Mouse (Mus musculus) liver, adult 2 months (tissue): ENCODE results near the gene Shank2.

Experiments used
- CTCF ChIP-seq: fragments of 200-500 bp; IDR thresholded peaks from 2 replicates; pipeline ENCODE4 v1.5.1; 2011; ENCODE audit warnings: low read depth, low read length, control low read depth
- POLR2A ChIP-seq: fragments of 200-500 bp; IDR thresholded peaks from 2 replicates; pipeline ENCODE4 v1.6.1; 2011; ENCODE audit warnings: low read length, control low read depth; ENCODE audit not compliant: insufficient read depth; ENCODE audit errors: extremely low read depth

DNA sequence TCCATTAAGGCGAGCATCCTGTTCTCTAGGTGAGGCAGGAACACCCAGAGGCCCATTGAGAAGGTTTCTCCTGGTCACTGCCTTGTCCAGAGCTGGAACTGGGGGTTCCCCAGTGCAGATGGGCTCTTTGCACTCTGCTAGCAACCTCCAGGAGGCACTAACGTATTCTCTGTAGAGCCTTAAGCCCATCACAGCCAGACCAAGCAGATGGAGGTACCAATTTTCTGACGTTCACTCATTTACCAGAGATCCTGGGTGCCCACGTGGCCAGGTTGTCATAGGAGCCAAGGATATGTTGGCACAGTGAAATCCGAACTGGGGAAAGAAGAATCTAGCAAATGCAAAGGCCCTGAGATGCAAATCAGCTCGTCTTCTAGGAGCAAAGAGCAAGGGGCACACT, 249.5 kb downstream of the Shank2 start:
- TF ChIP-seq CTCF: no peak
- TF ChIP-seq POLR2A: no peak
